Mouse (Mus musculus): ENCODE data around the gene Pigr.

The Pigr gene

GRCm38 (mm10) chr1:130826448-130826847, at the start of gene Pigr:
Gene Pigr, plus strand, starts transcription at chr1:130826684.
- no peak for DNase-seq

GRCm38 (mm10) chr1:130779867-130780266, 46.6 kb upstream of the Pigr start:
- no peak for DNase-seq

GRCm38 (mm10) chr1:130784054-130784453, 42.4 kb upstream of the Pigr start:
- DNase-seq, result peak in 1 of 2 experiments; percentile 52

GRCm38 (mm10) chr1:130787001-130787400, 39.5 kb upstream of the Pigr start:
- DNase-seq, result no peak

GRCm38 (mm10) chr1:130789512-130790451, 36.7 kb upstream of the Pigr start:
- no peak for DNase-seq

- DNase-seq, result no peak
Observed at GRCm38 (mm10) chr1:130795331-130795730, 31.2 kb upstream of the Pigr start.

- peak; percentile 58 to 83 for DNase-seq
Observed at GRCm38 (mm10) chr1:130796967-130797684, 29.4 kb upstream of the Pigr start.

GRCm38 (mm10) chr1:130798037-130798436, 28.4 kb upstream of the Pigr start:
- no peak for DNase-seq

- no peak for DNase-seq
Observed at GRCm38 (mm10) chr1:130798551-130798950, 27.9 kb upstream of the Pigr start.

- no peak for DNase-seq
Observed at GRCm38 (mm10) chr1:130799399-130799798, 27.1 kb upstream of the Pigr start.

- DNase-seq, result no peak
Observed at GRCm38 (mm10) chr1:130800602-130801001, 25.9 kb upstream of the Pigr start, which contains the start of gene Fcamr. Gene Fcamr, plus strand, starts transcription at chr1:130800902.

- DNase-seq, result no peak
Observed at GRCm38 (mm10) chr1:130801511-130801910, 25.0 kb upstream of the Pigr start.

- DNase-seq, result no peak
Observed at GRCm38 (mm10) chr1:130802976-130803375, 23.5 kb upstream of the Pigr start.

- peak in 1 of 2 experiments; percentile 14 for DNase-seq
Observed at GRCm38 (mm10) chr1:130804279-130804678, 22.2 kb upstream of the Pigr start.

GRCm38 (mm10) chr1:130810906-130811305, 15.6 kb upstream of the Pigr start:
- no peak for DNase-seq

- DNase-seq, result no peak
Observed at GRCm38 (mm10) chr1:130811316-130811715, 15.2 kb upstream of the Pigr start.

GRCm38 (mm10) chr1:130819737-130820136, 6.7 kb upstream of the Pigr start:
- no peak for DNase-seq

GRCm38 (mm10) chr1:130820316-130821148, 6.0 kb upstream of the Pigr start:
- no peak for DNase-seq

GRCm38 (mm10) chr1:130821149-130821471, 5.4 kb upstream of the Pigr start:
- no peak for DNase-seq

GRCm38 (mm10) chr1:130821911-130822625, 4.4 kb upstream of the Pigr start:
- no peak for DNase-seq

GRCm38 (mm10) chr1:130828656-130829055, 2.2 kb downstream of the Pigr start:
- peak; percentile 57 to 69 for DNase-seq

Data from cerebellum, postnatal 25 days (tissue).